Mouse (Mus musculus) lung, postnatal 14 days (tissue): ENCODE measurements at regions not wholly inside any gene's neighbourhood (a gene's known extent, or its start where the extent isn't known, plus 50 kb on each side); places are given as distances from the start of the nearest gene placed in this dataset.
A peak's percentile ranks its signal among the peaks of the same experiment; 100 is the strongest.
"Not testable (repeated sequence)": the region's sequence is repeated elsewhere in the genome, so short reads cannot be mapped to it uniquely, and the experiment has no call there.

Experiments
- DNase-seq: peaks from one replicate; pipeline ENCODE4 v3.0.0; 2021

- DNase-seq, result no peak
Observed at GRCm38 (mm10) chr1:152239376-152239775, 147.1 kb downstream of the Tsen15 start.

GRCm38 (mm10) chr1:152235212-152235792 lies 145.4 kb upstream of the 1700025G04Rik start:
- DNase-seq, result no peak

DNA sequence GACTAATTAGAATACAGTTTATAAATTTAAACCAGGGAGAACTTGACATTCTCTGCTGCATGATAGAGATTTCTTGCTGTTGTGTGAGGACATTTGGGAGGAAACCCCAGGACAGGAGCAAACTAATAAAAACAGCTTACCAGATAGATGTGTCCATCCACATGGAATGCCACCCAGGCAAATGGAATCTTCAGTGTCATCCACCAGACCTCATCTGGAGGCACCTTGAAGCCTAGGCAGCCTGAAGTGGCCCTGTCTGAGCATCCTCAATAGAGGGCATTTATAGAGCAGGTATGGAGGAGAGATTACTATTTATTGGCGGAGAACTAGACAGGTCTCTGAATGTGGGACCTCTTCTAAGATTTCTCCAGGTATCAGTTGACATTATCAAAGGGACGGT lies 144.8 kb upstream of the 1700025G04Rik start:
- DNase-seq, result no peak

GRCm38 (mm10) chr1:152231717-152232202 lies 141.8 kb upstream of the 1700025G04Rik start:
- DNase-seq, result peak; percentile 17

- DNase-seq, result no peak
Observed at GRCm38 (mm10) chr1:152229709-152230108, 139.8 kb upstream of the 1700025G04Rik start.

GRCm38 (mm10) chr1:152226049-152226448 lies 136.1 kb upstream of the 1700025G04Rik start:
- DNase-seq, result no peak

- DNase-seq, result no peak
Observed at GRCm38 (mm10) chr1:152223666-152224065, 133.7 kb upstream of the 1700025G04Rik start.

- DNase-seq, result no peak
Observed at GRCm38 (mm10) chr1:152220804-152221565, 131.1 kb upstream of the 1700025G04Rik start.

DNA sequence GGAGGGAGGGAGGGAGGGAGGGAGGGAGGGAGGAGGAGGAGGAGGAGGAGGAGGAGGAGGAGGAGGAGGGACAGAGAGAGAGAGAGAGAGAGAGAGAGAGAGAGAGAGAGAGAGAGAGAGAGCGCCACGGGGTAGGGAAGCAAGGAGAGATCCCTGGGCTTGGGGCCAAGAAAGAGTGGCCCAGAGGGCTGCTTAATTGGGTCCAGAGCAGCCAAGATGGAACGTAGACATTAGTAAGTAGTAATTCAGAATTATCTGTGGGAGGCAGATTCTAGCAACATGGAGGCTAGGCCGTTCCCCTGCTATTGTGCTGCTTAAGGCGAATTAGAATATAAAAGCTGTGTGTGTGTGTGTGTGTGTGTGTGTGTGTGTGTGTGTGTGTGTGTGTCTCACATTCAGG lies 129.8 kb upstream of the 1700025G04Rik start:
- DNase-seq, result not testable (repeated sequence)

- peak; percentile 8 for DNase-seq
Observed at GRCm38 (mm10) chr1:152217404-152217803, 127.5 kb upstream of the 1700025G04Rik start.

- DNase-seq, result no peak
Observed at GRCm38 (mm10) chr1:152214376-152214775, 124.5 kb upstream of the 1700025G04Rik start.

GRCm38 (mm10) chr1:152203187-152203586 lies 113.3 kb upstream of the 1700025G04Rik start:
- no peak for DNase-seq

- no peak for DNase-seq
Observed at GRCm38 (mm10) chr1:152188700-152189099, 98.8 kb upstream of the 1700025G04Rik start.

DNA sequence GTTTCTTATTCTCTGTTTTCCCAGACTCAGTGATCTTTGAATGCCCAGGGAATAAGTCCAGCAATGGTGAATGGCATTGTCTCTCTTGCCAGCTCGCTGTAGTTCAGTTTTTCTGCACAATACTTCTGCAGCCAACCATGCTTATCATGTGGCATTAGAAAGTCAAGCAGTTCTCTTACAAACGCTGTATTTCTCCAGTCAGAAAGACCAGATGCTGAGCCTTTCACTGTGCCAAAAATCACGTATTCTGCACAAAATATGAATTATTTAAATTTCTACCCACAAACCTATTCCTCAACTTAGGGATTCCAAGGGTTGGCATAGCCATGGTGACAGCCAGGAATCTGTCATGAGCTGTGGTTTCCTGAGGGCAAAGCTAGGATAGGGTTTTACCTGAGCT lies 95.0 kb upstream of the 1700025G04Rik start:
- no peak for DNase-seq

GRCm38 (mm10) chr1:152176267-152176970 lies 86.5 kb upstream of the 1700025G04Rik start:
- DNase-seq, result no peak

DNA sequence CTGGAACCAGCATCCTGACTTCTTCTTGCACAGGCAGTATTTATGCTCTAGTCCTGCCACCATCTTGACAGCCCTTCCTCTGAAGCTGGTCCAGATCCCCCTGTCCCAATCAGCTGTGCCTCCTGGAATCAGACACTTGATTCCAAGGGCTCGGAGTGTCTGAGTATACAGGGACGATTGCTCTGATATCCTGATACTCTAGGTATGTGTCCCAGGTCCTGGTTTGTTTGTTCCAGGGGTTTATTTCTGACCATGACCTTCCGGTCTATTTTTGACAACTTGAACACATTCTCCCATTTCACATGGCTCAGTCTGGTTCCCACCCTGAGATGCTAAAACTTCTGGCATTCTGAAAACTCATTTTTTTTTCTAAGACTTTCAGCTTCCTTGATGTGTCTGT lies 85.8 kb upstream of the 1700025G04Rik start:
- DNase-seq, result no peak

DNA sequence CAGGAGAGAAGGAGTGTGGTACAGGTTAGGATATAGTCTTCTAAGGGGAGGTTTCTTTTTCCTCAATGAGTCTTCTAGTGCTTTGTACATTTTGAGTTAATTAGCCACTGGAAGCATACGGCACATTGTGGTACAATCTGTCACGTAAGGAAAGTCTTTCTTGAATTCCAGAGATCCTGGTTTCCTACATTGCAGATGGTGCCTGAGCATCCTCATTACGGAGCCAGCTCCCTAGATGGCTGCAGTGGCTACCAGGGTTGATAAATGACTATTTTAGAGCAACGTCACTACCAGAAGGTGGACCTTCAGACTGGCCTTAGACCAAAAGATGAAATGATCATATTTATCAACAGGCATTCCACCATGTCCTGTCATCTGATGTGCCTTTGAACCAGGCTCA lies 84.5 kb upstream of the 1700025G04Rik start:
- no peak for DNase-seq

GRCm38 (mm10) chr1:152171034-152171790 lies 81.3 kb upstream of the 1700025G04Rik start:
- no peak for DNase-seq

DNA sequence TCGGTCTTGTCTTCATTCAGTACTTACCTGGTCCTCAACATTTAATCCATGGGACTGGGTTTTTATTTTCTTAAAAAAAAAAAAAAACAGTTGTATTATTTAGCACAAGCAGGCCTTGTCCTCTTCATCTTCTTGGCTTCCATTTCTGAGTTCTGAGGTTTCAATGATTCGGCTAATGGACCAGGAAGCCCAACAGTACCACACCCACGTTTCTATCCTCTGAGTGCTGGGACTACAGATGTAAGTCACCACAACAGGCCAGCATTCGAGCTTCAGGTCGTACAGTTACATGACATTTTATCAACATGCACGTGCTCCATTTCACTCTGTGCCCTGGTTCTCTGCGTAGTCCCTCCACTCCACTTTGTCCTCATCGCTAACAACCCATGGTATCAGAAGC lies 80.7 kb upstream of the 1700025G04Rik start:
- DNase-seq, result no peak

DNA sequence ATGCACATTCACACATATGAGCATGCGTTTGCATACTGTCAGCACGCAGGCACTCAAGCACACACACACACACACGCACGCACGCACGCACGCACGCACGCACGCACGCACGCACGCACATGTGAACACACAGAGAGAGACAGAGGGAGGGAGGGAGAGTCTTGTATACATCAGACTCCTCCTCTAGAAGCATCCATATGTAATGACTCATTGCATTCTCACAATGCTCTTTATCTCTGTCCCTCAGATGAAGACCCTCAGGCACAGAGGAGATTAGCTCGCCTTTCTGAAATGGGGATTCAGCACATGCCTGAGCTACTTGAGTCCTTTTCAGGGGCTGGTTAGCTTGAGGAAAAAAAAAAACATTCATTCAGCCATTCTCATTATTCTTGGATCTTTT lies 79.6 kb upstream of the 1700025G04Rik start:
- no peak for DNase-seq

DNA sequence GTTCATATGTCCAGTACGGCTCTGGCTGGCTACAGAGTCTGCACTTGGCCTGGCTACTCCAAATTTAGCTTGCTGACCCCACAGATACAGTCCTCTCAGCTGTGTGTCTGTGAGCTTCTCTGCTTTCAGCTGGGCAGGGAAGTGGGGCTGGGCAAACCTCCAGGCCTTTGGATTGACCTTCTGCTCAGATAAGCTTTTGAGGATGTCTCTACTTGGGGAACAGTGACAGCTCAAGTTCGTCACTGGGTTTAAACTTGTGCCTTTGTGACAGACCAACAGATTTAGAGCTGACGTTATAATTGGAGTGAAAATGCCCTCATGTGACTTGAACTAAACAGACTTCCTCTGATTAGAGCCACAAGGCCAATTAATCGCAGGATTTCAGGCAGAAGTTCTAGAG lies 78.4 kb upstream of the 1700025G04Rik start:
- DNase-seq, result peak; percentile 43

GRCm38 (mm10) chr1:152167716-152168115 lies 77.8 kb upstream of the 1700025G04Rik start:
- DNase-seq, result no peak

GRCm38 (mm10) chr1:152165490-152165905 lies 75.6 kb upstream of the 1700025G04Rik start:
- DNase-seq, result no peak
